Mouse (Mus musculus): ENCODE results near the gene Igsf8.

GRCm38 (mm10) chr1:172247679-172248078 lies 13.8 kb upstream of the Igsf8 start:
- TF ChIP-seq CTCF (IDR thresholded peaks at IDR 0.05; ENCODE audit: low read depth) (peak; percentile 60), EP300 (IDR thresholded peaks at IDR 0.05; ENCODE audit: low read depth) (no peak)
